Mouse (Mus musculus) neutrophil, adult 5-6 weeks (primary cell): ENCODE results near the gene Guca2a. TPM values are rescaled to one million over a fixed set of nuclear protein-coding genes. Genes with fewer than 3 reads are reported as not detected.

Source experiments
- ATAC-seq: fragments of 151-379, 151-347 bp; 2 replicates; pipeline ENCODE4 v1.8.0; 2017; ENCODE audit warnings: mild to moderate bottlenecking, moderate TSS enrichment; ENCODE audit not compliant: insufficient number of reproducible peaks, poor library complexity, low FRiP score, severe bottlenecking; ENCODE audit errors: extremely low read depth
- total RNA-seq: library from RNA; stranded (forward); fragments of 200-1000 nt; gene quantifications from 2 replicates; pipeline ENCODE4 v1.2.3, GENCODE M21; 2017

The Guca2a gene
- total RNA-seq, 1 experiment from 2014 or later, result not detected

DNA sequence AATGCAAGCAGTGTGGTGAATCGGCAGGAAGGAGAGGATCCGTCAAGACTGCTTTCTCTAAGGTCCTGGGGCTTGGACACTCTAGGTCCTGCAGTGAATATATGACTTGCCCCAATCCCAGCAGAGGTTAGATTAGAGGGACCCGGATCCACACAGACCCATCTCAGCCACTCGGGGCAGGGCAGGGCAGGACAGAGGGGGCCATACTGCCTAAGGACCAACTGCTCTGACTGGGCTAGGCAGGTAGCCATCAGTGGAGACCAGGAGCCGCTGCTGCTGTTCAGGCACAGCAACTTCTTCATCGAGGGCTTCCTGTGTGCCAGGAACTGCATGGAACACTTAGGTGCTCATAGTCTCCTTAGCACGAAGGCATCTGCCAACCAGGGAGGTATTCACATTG lies 773 bp upstream of the Guca2a start:
- no peak for ATAC-seq

- ATAC-seq, result no peak
Observed at GRCm38 (mm10) chr4:119637946-119638345, 442 bp downstream of the Guca2a start.

GRCm38 (mm10) chr4:119638656-119639055 lies 1.2 kb downstream of the Guca2a start:
- ATAC-seq, result no peak

GRCm38 (mm10) chr4:119642666-119643065 lies 5.2 kb downstream of the Guca2a start:
- ATAC-seq, result no peak

- no peak for ATAC-seq
Observed at GRCm38 (mm10) chr4:119657011-119657410, 19.5 kb downstream of the Guca2a start.

DNA sequence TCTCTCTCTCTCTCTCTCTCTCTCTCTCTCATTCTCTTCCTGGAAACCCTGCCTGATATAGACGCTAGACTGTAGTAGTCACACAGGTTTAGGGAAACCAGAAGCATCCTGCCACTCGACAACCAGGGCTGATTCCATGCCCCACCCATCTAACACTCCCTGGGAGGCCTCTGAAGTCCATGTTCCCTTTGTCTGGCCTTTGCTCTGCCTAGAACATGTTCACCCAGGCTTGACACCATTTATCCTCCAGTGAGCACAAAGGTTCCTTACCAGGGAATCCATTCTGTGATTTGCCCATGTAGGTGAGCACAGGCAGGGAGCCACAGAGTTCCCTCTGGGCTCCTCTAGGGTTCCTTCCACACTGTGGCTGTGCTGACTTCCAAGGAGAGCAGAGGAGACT lies 20.7 kb downstream of the Guca2a start:
- ATAC-seq, result no peak

DNA sequence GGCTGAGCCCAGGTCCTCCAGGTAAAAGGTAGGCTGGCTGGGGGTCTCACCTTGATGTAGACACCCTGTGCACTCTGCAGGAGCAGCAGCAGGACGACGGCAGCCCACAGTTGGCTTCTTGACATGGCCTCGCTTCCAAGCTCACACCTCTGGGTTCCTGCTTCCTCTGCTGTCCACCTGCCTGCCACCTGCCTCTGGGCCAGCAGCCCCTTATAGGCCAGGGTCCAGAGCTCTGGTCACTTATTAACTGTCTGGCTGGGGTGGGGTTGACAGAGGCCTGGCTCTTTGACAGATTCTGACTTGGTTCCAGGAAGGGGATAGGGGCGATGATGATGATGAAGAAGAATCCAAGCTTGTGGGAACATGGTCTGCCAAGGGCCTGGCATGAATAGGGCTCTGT lies 21.2 kb downstream of the Guca2a start, which contains the start of gene Guca2b:
Gene Guca2b, minus strand, starts transcription at position 224 of the 400 bp plus-strand sequence.
- ATAC-seq, result no peak

- ATAC-seq, result no peak
Observed at GRCm38 (mm10) chr4:119660007-119660406, 22.5 kb downstream of the Guca2a start.

DNA sequence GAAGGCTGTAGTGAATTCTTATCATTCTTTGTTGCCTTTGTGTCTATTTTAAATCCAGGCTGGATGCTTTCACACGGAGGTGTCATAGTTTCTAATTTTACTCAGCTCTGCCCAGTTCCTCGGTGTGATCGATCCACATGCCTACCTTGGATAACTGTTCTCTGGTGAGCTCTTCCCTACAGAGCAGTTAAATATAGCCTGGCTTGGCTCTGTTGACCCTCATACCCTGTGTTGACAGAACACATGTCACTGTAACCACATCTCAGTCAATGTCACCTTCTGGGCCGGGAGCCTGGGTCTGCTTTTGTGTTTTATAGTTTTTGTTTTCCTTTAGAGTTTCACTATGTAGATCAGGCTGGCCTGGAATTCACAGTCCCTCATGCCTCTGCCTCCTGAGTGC lies 24.6 kb downstream of the Guca2a start:
- no peak for ATAC-seq

DNA sequence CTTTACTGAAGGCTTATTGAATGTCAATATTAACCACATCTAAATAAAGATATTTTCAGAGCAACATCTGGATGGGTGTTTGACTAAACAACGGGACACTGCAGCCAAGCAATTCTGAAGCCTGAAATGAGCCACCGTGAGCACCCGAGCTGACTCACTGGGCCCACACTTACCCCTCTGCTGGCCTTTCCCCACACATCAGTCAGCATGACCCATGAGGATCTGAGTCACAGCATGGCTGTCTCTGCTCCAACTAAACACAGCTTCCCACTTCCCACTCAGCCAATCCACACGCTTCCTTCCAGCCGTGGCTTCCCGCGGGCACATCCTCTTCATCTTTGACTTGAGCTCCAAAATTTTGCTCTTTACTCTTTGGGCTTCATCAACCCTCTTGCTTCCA lies 25.5 kb downstream of the Guca2a start:
- ATAC-seq, result no peak

DNA sequence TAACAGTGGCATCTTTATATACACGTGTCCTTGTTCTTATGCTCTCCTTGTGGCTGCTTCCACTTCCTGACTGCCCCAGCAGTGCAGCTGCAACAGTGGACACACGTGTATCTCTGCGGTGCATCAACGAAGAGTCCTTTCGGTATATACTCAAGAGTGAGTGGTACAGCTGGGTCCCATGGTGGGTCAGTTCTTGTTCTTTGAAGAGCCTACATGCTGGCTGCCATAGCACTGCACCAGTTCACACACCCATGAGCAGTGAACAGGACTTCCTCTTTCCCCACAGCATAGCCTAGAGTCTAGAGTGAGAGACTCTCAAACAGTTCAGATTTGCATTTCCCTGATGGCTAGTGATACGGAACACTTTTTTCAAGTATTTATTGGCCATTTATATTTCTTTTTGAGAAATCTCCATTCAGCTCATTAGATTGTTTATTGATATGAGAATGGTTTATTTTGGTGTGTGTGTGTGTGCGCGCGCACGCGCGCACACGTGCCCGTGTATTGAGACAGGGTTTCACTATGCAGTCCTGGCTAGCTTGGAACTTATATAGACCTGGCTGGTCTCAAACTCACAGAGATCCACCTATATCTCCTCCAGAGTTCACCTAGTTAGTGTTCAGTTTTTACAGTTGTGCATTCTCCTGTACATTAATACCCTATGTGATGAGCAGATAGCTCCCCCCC lies 26.0 kb downstream of the Guca2a start:
- peak; percentile 83 for ATAC-seq

- no peak for ATAC-seq
Observed at GRCm38 (mm10) chr4:119665166-119665565, 27.7 kb downstream of the Guca2a start.

DNA sequence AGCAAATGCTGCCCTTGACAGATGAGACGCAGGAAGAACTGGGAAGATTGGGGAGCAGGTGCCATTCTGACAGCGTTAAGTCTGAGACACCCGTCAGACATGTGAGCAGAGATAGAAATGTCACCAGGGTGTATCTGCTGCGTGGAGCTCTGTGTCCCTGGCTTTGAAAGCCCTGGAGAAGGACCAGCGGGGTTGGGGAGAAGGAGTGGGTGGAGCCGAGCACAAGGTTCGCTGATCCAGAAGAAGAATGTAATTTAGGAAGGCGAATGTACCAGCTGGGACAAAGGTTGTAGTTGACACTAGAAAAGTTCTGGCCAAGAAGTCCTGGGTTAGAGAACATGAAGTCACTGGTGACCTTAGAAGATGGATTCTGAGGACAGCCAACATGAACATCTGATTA lies 28.6 kb downstream of the Guca2a start:
- no peak for ATAC-seq

DNA sequence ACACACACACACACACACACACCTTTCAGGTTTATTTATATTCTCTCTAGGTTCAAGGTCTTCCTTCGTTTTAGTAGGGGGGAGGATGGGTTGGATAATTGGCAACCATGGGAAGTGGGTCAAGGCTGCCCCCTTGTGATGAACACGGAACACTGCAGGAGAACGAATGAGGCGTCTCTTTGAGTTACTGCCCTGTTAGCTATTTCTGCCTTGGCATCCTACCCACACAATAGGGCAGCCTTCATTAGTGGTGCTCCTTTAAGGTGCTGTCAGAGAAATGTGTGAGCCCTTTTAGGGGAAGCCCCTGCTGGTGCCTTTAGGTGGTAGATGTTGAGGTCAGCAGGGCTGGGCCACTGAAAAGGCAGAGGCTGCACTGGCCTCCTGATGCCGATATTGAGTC lies 29.9 kb downstream of the Guca2a start:
- ATAC-seq, result 0 out of 2 replicates have a peak, but pooled peaks have one; percentile 32

GRCm38 (mm10) chr4:119668185-119668584 lies 30.7 kb downstream of the Guca2a start:
- ATAC-seq, result no peak

DNA sequence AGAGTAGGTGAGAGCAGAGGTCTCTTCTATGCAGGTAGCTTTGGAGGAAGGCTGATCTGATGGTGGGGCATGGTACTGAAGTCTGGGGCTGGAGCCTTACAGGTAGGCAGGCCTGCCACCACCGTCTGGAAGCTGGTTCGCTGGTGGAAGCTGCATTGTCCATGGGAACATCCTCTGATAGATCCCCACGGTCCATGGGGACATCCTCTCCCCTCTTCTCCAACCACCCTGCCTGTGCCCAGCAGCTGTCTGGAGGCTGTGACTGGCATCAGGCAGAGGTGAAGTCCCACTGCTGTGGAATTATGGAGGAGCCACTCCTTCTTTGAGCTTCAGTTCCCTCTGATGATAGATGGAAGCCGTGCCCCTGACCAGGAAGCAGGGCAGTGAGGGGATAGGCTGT lies 31.1 kb downstream of the Guca2a start:
- ATAC-seq, result no peak

GRCm38 (mm10) chr4:119669356-119670209 lies 32.1 kb downstream of the Guca2a start:
- ATAC-seq, result peak; percentile 77

DNA sequence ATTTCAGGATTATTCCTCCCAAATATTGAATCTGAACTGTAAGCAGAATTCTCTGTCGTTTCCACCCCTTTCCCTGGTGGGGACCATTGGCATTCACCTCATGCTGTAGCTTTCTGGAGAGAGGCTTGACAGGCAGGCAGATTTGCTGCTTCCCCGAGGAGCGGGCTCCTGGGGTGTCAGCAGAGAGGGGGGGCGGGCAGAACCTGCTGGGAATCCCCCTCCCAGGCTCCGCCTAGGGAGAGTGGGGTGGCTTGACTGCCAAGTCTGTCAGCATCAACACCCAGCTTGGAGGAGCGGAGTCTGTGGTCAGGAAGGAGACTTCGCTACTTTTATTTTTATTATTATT lies 32.7 kb downstream of the Guca2a start:
- ATAC-seq, result no peak

DNA sequence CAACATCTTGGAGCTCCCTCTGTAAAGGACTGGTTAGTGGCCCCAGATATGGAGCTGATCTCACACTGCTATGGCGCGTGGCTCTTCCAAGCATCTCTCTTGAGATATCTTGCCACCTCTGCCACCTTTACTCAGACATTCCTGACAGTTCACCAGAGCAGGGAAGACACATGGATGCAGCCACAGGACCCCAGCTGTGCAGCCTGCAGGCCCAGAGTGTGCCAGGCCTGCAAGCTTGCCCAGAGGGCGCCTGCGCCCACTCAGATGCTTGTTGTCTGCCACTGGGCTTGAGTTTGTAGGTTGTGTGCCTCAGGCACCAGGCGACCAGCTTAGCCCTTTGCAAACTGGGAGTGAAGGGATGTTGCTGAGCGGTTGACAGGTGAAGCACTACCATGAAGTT lies 33.2 kb downstream of the Guca2a start:
- no peak for ATAC-seq

- ATAC-seq, result no peak
Observed at GRCm38 (mm10) chr4:119671164-119671563, 33.7 kb downstream of the Guca2a start.
